Mouse (Mus musculus): ENCODE data around the gene Zan. TPM values are rescaled to one million over a fixed set of nuclear protein-coding genes. Genes with fewer than 3 reads are reported as not detected.

Zan gene
- polyA plus RNA-seq, 1 experiment: 0.02 TPM

DNA sequence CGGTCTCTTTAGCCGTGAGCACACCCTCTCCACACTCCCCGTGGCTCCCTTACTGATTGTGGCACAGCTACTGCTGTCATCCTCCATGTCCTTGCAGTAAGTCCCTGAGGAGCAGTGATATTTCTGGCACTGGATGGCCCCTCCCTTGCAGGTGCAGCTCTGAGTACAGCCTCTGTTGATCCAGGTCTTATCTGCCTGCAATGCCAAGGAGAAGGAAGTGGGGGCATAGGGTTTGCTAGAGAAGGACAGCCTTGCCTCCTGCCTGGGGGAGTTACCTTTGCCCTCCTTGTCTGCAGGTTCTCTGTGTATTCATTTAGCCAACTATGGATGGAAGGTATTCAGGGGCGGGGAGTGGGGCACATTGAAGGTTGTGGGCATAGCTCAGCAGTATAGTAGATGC lies 57.0 kb downstream of the Zan start:
- TF ChIP-seq POLR2A (IDR thresholded peaks at IDR 0.05; ENCODE audit: low read depth, low read length): no peak
- no peak for TF ChIP-seq CTCF (IDR thresholded peaks at IDR 0.05; ENCODE audit: extremely low read depth, insufficient read depth, insufficient read length, insufficient replicate concordance)
- H3K27me3 ChIP-seq (ENCODE audit: control insufficient read depth, insufficient read depth, low read length): no peaks in the 10 kb centered on the region
- H3K4me3 ChIP-seq (ENCODE audit: extremely low read depth, insufficient read depth, insufficient read length): no peak overlapping the region
- no peaks in the 10 kb centered on the region for H3K4me1 ChIP-seq (ENCODE audit: control insufficient read depth, insufficient read depth, insufficient read length)
- no peaks in the 10 kb centered on the region for H3K36me3 ChIP-seq (ENCODE audit: control insufficient read depth, insufficient read depth, low read length)
- WGBS: 71% methylated on average over 4 of the region's 4 CpGs
- H3K27ac ChIP-seq (ENCODE audit: insufficient read depth, low read length): no peak overlapping the region
- no peak for DNase-seq (ENCODE audit: low read depth in 1 of 2, low spot score in 2 of 2)

DNA sequence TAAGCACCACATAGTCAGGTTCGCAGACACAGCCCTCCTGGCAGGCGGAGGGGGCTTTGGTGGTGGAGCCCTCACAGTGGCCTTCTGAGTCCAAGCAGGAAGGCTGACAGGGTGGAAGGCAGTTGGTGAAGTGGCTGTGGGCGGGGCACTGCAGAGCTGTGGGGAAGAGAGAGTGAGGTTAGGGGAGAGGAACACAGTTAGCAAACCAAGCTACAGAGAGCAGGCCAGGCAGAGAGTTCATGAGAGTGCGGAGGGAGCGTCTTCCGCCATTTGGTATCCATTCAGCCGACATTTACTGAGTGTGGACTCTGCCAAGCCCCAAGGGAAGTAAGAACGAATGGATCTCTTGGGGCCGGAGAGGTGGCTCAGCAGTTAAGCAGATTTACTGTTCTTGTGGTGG lies 57.8 kb downstream of the Zan start:
- Histone ChIP-seq H3K27me3 (ENCODE audit: control insufficient read depth, insufficient read depth, low read length) (no peaks in the 10 kb centered on the region), H3K27ac (ENCODE audit: insufficient read depth, low read length) (no peak overlapping the region), H3K4me3 (ENCODE audit: extremely low read depth, insufficient read depth, insufficient read length) (no peak overlapping the region), H3K36me3 (ENCODE audit: control insufficient read depth, insufficient read depth, low read length) (no peaks in the 10 kb centered on the region), H3K4me1 (ENCODE audit: control insufficient read depth, insufficient read depth, insufficient read length) (no peaks in the 10 kb centered on the region)
- 47% methylated on average over 9 of the region's 9 CpGs for WGBS
- TF ChIP-seq CTCF (IDR thresholded peaks at IDR 0.05; ENCODE audit: extremely low read depth, insufficient read depth, insufficient read length, insufficient replicate concordance) (no peak), POLR2A (IDR thresholded peaks at IDR 0.05; ENCODE audit: low read depth, low read length) (no peak)
- DNase-seq (ENCODE audit: low read depth in 1 of 2, low spot score in 2 of 2): no peak

DNA sequence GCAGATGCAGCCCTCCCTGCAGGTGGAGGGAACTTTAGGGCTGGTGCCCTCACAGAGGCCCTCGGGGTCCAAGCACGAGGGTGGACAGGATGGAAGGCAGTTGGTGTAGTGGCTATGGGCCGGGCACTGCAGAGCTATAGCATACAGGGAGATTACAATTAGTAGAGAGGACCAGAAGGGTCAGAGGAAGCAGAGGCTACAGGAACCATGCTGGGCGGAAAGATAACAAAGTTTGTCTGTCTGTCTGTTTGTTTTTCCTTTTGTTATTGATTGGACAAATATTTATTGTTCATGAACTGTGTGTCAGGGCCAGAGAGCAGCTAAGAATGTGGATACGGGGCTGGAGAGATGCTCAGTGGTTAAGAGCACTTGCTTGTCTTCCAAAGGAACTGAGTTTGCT lies 62.6 kb downstream of the Zan start:
- no peaks in the 10 kb centered on the region for H3K27me3 ChIP-seq (ENCODE audit: control insufficient read depth, insufficient read depth, low read length)
- H3K4me1 ChIP-seq (ENCODE audit: control insufficient read depth, insufficient read depth, insufficient read length): 0 out of 2 replicates have a peak, but pooled peaks cover 2% of the 10 kb centered on the region
- no peaks in the 10 kb centered on the region for H3K36me3 ChIP-seq (ENCODE audit: control insufficient read depth, insufficient read depth, low read length)
- no peak overlapping the region for H3K27ac ChIP-seq (ENCODE audit: insufficient read depth, low read length)
- no peak for DNase-seq (ENCODE audit: low read depth in 1 of 2, low spot score in 2 of 2)
- no peak overlapping the region for H3K4me3 ChIP-seq (ENCODE audit: extremely low read depth, insufficient read depth, insufficient read length)
- TF ChIP-seq POLR2A (IDR thresholded peaks at IDR 0.05; ENCODE audit: low read depth, low read length): no peak
- TF ChIP-seq CTCF (IDR thresholded peaks at IDR 0.05; ENCODE audit: extremely low read depth, insufficient read depth, insufficient read length, insufficient replicate concordance): no peak
- WGBS: 72% methylated on average over 5 of the region's 5 CpGs

DNA sequence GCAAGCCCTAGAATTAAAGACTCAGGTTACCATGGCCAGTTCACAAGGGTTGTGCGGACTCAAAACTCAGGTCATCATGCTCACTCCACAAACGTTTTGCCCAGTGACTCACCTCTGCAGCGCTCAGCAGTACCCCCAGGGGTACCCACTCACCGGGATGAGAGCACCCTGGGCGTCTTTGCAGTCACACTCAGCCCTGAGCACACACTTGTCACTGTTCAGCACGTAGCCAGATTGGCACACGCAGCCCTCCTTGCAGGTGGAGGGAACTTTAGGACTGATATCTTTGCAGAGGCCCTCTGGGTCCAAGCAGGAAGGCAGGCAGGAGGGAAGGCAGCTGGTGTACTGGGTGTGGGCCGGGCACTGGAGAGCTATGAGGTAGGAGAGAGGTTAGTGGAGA lies 65.6 kb downstream of the Zan start:
- no peak for DNase-seq (ENCODE audit: low read depth in 1 of 2, low spot score in 2 of 2)
- no peak overlapping the region for H3K4me3 ChIP-seq (ENCODE audit: extremely low read depth, insufficient read depth, insufficient read length)
- H3K36me3 ChIP-seq (ENCODE audit: control insufficient read depth, insufficient read depth, low read length): no peaks in the 10 kb centered on the region
- no peaks in the 10 kb centered on the region for H3K27me3 ChIP-seq (ENCODE audit: control insufficient read depth, insufficient read depth, low read length)
- WGBS: 81% methylated on average over 8 of the region's 8 CpGs
- TF ChIP-seq CTCF (IDR thresholded peaks at IDR 0.05; ENCODE audit: extremely low read depth, insufficient read depth, insufficient read length, insufficient replicate concordance): no peak
- H3K27ac ChIP-seq (ENCODE audit: insufficient read depth, low read length): no peak overlapping the region
- 0 out of 2 replicates have a peak, but pooled peaks cover 2% of the 10 kb centered on the region for H3K4me1 ChIP-seq (ENCODE audit: control insufficient read depth, insufficient read depth, insufficient read length)

DNA sequence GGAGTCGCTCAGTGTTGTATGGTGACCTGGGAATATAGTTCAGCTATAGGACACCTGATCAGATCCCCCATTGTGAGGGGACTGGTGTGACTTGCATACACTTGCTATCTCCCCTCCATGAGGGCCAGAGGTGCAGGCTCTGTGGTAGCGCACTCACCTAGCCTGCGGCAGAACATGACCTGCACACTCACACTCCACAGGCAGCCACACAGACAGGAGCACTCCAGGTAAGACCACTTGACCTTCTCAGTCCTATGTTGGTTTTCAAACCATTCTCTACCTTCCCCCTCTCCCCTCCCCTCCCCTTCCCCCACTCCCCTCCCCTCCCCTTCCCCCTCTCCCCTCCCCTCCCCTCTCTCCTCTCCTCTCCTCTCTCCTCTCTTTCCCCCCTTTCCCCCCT lies 66.3 kb downstream of the Zan start:
- DNase-seq (ENCODE audit: low read depth in 1 of 2, low spot score in 2 of 2): no peak
- Histone ChIP-seq H3K4me3 (ENCODE audit: extremely low read depth, insufficient read depth, insufficient read length) (no peak overlapping the region), H3K36me3 (ENCODE audit: control insufficient read depth, insufficient read depth, low read length) (no peaks in the 10 kb centered on the region), H3K4me1 (ENCODE audit: control insufficient read depth, insufficient read depth, insufficient read length) (0 out of 2 replicates have a peak, but pooled peaks cover 2% of the 10 kb centered on the region), H3K27ac (ENCODE audit: insufficient read depth, low read length) (no peak overlapping the region), H3K27me3 (ENCODE audit: control insufficient read depth, insufficient read depth, low read length) (no peaks in the 10 kb centered on the region)
- WGBS: 91% methylated on average over 3 of the region's 3 CpGs
- TF ChIP-seq CTCF (IDR thresholded peaks at IDR 0.05; ENCODE audit: extremely low read depth, insufficient read depth, insufficient read length, insufficient replicate concordance): no peak
- TF ChIP-seq POLR2A (IDR thresholded peaks at IDR 0.05; ENCODE audit: low read depth, low read length): no peak

DNA sequence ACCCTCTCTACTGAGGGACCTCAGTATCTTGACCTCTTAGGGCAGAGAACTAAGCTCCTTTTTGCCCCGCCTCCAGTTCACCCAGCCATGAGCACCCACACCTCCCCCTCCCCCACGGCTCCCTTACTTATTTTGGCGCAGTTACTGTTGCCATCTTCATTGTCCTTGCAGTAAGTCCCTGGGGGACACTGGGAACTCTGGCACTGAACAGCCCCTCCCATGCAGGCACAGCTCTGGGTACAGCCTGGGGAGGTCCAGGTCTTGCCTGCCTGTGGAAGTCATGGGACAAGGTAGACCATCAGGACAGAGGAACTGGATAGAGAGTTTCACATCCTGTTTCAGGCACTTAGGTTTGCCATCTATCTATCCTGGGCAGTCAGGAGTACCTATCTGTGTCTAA lies 66.8 kb downstream of the Zan start:
- Histone ChIP-seq H3K36me3 (ENCODE audit: control insufficient read depth, insufficient read depth, low read length) (no peaks in the 10 kb centered on the region), H3K27ac (ENCODE audit: insufficient read depth, low read length) (no peak overlapping the region), H3K27me3 (ENCODE audit: control insufficient read depth, insufficient read depth, low read length) (no peaks in the 10 kb centered on the region), H3K4me3 (ENCODE audit: extremely low read depth, insufficient read depth, insufficient read length) (no peak overlapping the region), H3K4me1 (ENCODE audit: control insufficient read depth, insufficient read depth, insufficient read length) (0 out of 2 replicates have a peak, but pooled peaks cover 2% of the 10 kb centered on the region)
- DNase-seq (ENCODE audit: low read depth in 1 of 2, low spot score in 2 of 2): no peak
- TF ChIP-seq POLR2A (IDR thresholded peaks at IDR 0.05; ENCODE audit: low read depth, low read length) (no peak), CTCF (IDR thresholded peaks at IDR 0.05; ENCODE audit: extremely low read depth, insufficient read depth, insufficient read length, insufficient replicate concordance) (no peak)
- WGBS: 45% methylated on average over 3 of the region's 3 CpGs

DNA sequence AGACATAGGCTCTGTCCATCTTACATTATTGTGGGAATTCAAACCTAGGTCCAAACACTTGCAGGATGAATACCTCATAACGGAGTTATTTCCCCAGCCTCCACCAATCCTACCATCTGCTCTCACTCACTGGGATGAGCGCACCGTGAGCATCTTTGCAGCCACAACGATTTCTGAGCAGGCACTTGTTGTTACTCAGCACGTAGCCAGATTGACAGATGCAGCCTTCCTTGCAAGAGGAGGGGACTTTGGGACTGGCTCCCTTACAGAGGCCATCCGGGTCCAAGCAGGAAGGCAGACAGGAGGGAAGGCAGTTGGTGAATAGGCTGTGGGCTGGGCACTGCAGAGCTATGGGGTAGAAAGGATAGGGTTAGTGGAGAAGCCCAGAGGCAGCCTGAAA lies 67.4 kb downstream of the Zan start:
- DNase-seq (ENCODE audit: low read depth in 1 of 2, low spot score in 2 of 2): no peak
- no peaks in the 10 kb centered on the region for H3K27me3 ChIP-seq (ENCODE audit: control insufficient read depth, insufficient read depth, low read length)
- no peaks in the 10 kb centered on the region for H3K36me3 ChIP-seq (ENCODE audit: control insufficient read depth, insufficient read depth, low read length)
- no peak overlapping the region for H3K27ac ChIP-seq (ENCODE audit: insufficient read depth, low read length)
- 0 out of 2 replicates have a peak, but pooled peaks cover 2% of the 10 kb centered on the region for H3K4me1 ChIP-seq (ENCODE audit: control insufficient read depth, insufficient read depth, insufficient read length)
- TF ChIP-seq POLR2A (IDR thresholded peaks at IDR 0.05; ENCODE audit: low read depth, low read length): no peak
- no peak for TF ChIP-seq CTCF (IDR thresholded peaks at IDR 0.05; ENCODE audit: extremely low read depth, insufficient read depth, insufficient read length, insufficient replicate concordance)
- 85% methylated on average over 6 of the region's 6 CpGs for WGBS
- no peak overlapping the region for H3K4me3 ChIP-seq (ENCODE audit: extremely low read depth, insufficient read depth, insufficient read length)

Data from spleen, adult 2 months (tissue).